Mouse (Mus musculus) adipocyte (in vitro differentiated cells): ENCODE data around the gene Lzts2.
"Not testable (repeated sequence)": the region's sequence is repeated elsewhere in the genome, so short reads cannot be mapped to it uniquely, and the experiment has no call there.

Source experiments
- DNase-seq: peaks from one replicate; pipeline ENCODE4 v3.0.0-alpha.2; 2016; ENCODE audit warnings: low spot score

Gene Lzts2

DNA sequence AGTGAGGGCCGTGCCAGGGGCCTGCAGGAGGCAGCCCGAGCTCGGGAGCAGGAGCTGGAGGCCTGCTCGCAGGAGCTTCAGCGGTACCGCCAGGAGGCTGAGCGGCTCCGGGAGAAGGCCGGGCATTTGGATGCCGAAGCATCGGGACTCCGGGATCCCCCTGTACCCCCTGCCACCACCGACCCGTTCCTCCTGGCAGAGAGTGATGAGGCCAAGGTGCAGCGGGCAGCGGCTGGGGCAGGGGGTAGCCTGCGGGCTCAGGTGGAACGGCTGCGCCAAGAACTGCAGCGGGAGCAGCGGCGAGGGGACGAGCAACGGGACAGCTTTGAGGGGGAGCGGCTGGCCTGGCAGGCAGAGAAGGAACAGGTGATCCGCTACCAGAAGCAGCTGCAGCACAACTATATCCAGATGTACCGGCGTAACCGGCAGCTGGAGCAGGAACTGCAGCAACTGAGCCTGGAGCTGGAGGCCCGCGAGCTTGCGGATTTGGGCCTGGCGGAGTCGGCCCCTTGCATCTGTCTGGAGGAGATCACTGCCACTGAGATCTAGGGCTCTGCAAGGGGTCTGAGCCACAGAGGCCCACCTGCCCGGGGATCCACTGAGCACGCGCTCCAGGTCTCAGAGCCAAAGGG is 11.8 kb downstream of the Lzts2 start:
- no peak for DNase-seq

DNA sequence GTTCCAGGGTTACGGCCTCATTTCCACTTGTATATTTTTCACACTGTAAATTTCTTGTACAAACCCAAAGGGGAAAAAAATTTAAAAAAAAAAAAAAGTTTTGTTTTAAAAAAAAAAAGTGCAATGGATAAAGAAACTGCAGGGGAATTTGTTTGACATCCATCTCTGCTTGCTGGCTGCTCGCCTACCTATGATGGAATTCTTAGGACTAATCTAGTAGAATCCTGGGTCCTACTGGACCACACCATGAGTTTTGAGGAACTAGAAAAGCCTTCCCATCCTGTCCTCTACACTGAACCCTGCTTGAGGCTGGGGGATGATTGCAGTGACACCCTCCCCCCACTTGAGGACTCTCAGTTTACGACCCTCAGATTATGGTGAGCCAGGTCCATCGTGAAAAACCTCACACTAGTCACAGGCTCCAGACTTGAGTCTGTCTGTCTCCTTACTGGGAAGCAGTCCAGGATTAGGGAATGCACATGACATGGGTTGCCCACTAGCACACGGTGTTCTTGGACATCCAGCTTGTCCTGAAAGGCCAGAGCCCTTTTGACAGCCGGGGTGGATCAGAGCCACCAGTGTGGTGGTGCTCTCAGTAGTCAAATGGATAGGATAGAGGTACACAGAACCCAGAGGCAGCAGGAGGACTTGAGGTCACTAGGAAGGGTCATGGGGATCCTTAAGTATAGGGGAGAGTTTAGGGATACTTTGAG is 12.9 kb downstream of the Lzts2 start:
- peak; percentile 84 for DNase-seq

DNA sequence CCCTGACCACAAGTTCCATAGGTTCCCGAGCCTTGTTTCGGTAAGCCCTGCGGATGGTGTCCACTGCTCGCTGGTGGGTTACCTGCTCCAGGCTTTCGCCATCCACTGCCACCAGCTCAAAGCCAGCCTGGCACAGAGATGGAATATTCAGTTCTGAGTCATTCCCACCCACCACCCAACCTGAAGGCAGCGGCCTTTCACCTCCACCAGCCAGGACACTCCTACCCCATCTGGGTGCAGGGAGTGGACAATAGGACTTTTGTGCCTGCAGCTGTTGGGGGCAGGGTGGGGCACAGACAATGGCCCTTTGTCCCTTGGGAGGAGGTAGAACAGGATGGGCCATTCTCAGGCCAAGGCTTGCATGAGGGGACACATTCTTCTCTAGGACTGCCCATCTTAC is 13.6 kb downstream of the Lzts2 start:
- DNase-seq = no peak

DNA sequence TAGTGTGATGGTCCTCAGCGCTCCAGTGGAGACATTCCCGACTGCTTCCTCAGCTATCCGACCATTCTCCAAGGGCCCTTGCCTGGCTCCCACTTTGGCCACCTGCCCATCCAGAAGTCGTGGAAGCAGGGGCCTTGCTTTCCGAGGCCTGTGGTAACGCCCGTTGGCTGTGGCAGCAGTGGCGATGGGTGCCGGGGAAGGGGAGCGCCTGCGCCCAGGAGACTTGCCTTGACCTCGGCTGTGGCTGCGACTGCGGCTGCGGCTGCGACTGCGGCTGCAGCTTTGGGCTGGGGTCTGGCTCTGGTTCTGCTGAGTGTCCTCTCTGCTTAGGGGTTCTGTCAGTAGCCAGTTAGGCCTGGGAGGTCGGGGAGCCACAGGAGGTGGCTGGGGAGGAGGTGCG is 14.5 kb downstream of the Lzts2 start:
- DNase-seq = no peak

DNA sequence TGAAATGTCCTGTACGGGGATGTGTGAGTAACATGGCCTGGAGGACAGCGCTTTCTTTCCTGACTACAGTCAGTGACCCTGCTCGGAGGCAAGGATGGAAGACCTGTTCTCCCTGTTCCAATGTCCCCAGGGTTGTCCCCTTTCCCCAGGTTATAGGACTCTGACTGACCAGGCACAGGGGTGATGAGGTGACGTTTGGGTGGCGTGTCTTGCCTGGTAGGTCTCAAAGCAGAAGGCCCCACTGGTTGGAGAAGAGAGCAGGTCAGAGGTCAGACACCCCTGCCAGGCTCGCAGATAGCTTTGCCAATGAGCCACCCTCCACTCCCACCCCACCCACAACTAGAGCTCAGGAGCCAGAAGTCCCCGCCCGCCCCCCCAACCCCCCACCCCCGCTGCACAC is 15.4 kb downstream of the Lzts2 start:
- no peak for DNase-seq

DNA sequence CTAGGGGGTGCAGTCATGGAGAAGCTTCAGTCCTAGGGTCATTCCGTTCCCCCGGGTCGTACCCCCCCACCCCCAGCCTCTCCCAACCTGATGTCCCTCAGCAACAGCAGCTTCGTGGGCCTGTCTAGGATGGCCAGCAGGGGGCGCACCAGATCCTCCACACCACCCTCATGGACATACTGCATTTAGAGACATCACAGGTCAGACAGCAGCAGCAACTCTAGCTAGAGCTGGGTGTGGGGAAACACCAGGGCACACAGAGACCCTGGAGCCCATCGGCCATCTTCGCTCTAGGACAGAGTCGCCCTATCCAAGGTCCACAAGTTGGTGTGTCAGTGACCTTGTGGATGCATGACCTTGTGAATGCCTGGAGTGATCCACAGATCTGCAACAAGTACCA is 15.9 kb downstream of the Lzts2 start:
- DNase-seq = peak; percentile 67

DNA sequence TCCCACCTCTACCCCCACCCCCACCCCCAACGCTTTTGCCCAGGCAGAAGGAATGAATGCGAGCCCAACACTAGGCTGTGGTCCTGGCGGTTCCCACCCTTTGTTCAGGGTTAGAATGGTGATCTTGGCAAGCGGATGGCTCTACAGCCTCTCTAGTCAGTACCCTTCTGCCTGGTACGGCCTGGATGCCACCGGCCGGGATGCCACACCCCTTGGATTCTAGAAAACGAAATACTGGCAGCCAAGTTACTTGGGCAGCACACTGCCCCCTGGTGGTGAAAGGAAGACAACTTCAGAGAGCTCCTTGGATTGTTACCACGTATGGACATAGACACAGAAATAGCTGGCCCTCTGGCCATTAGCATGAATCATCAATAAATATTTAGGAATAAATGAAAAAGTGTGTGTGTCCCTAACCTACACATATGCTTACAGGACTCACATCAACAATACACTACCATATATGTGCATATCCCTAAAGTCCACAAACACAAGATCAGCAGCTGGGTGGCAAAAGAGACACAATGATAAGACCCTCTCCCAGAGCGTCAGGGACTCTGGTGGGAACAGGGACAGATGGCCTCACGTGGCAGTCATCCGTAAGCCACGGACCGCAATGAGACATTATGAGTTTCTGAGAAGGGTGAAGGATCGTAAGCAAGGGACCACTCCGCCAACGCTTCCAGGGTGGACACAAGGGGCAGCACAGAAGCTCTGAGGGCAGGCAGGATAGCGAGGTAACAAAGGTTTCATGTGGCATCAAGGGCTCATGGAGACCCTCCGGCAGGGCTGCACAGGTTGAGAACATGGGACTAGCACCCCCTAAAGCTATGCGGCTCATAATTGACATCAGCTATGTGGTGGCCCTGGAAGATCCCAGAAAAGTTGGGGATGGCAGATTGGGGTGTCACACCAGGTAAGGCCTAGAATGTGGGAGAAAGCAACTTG is 16.8 kb downstream of the Lzts2 start:
- peak; percentile 98 for DNase-seq

DNA sequence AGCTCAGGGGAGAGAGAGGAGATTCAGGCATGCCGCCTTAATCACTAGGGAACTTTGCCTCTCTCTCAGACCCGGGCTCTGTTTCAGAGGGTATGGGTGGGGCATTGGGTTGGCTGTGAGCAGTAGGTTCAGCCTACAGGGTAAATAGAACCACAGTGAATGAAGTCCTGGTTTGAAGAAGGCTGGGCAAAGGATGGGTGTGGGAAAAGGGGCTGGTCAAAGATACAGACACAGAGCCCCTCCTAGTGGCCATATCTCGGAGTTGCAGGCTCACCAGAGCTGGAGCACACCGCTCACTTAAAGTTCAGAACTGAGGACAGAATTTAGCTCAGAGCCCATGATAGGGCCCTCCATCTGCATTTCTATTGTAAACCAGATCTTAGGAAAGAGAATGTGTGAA is 17.6 kb downstream of the Lzts2 start:
- DNase-seq = peak; percentile 92

DNA sequence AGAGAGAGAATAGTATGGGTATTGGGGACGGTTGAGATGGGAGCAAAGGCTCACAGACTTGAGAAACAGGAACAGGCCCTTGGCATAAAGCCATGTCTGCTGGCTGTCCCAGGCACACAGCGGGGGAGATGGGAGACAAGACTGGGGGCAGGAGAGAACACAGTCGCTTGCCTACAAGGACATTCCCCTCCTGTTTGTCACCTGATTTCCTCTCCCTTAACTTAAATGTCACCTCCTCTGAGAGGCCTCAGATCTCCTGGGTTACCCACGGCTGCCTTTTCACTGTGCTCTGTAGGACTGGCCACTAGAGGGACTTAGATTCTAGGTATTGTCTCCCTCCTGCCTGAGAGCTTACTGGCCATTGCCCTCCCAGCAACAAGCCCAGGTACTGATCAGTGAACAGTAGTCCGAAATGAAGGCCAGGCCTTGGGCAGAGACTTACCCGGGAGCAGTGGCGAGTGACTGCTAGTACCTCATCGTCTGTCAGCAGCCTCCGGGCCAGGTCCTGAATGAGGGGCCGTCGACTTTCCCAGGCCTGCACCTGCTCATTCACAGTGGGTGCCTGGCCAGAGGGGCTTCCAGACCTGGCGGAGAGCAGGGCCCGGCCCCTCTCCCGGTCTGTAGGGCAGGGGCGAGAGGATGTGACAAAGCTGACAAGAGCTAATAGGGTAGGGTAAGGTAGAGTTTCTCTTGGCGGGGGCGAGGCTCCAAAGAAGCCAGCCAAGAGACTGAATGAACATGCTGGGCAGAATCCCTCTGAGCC is 18.5 kb downstream of the Lzts2 start:
- peak; percentile 58 for DNase-seq

DNA sequence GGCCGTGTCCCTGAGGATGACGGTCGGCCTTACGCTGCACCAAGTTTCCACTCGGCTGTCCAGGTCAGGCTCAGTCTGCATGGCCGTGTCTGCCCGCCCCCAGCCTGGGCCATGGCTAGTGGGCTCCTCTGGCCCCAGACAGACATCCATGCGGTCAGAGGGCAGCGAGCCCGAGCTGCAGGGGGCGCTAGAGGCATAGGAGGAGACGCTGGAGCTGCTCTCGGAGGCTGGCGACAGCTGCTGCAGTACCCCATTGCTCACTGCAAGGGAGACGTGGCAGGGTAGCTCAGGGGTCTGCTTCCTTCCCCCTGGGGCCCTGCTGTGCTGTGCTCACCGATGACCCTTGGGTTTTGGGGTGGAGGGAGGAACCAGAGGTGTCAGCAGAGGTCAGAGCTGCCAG is 22.7 kb downstream of the Lzts2 start:
- DNase-seq = no peak

DNA sequence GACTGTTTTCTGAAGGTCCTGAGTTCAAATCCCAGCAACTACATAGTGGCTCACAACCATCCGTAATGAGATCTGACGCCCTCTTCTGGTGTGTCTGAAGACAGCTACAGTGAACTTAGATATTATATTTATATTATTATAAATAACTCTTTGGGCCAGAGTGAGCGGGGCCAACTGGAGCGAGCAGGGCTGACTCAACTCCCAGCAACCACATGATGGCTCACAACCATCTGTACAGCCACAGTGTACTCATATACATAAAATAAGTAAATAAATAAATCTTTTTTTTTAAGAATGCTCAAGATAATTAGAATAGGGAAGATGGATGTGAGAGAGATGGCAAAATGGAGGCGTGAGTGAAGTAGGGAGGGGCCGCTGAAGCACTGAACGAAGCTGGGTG is 24.0 kb downstream of the Lzts2 start:
- DNase-seq = not testable (repeated sequence)

DNA sequence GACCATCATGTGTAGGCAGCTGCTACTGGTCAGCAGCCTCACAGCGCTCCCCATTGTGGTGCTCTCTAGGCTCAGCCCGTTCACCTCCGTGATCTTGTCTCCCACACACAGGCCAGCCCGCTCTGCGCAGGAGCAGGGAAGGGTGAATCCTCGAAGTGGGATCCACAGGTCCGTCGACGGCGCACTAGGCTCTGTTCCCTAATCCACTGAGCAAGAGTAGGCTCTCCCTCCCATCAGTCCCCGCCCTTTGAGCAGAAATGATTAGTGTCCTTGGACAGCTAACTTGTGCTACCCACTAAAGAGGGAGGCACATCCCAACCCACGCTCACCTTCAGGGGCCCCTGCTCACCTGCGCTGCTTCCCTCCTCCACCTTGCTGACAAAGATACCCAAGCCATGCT is 26.0 kb downstream of the Lzts2 start:
- no peak for DNase-seq

DNA sequence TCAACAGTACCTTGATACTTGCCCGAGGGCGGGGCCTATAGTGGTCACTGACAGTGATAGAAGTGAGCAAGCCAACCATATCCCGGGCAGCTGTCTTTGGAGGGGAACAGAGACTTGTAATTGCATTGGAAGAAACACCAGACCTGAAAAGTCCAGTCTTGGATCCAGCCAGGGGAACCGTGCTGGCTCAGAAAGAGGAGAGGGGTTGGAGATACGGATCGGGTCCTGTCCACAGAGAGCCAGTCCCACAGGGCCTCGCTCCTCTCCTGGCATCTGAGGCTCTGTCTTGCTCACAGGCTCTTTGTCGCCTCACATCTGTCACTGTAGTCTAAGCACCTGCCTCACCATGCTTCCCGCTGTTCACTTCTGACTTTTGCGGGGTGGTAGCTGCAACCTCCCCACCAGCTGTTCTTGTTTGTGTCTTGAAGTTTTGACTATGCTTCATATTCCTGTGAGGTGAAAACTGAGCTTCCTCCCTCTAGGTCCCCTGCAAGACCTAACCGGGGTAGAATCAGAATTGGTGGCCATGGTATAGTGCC is 30.2 kb downstream of the Lzts2 start:
- DNase-seq = no peak

DNA sequence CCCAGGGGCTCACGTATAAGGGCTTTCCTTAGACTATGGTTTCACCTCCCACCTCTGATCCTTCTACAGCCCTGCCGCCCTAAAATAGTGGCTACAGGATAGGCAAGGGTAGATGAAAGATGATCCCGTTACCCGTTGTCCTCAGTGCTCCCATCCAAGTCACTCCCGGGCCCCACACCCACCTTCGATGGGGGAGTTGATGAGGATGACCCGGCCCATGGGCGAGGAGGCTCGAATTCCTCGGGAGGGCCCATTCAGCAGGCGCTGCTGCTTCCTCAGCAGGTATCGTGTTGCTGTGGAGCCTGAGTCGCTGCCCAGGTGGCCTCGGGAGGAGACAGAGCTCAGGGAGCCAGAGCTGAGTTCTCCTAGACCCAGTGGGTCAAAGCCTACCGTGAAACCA is 31.0 kb downstream of the Lzts2 start:
- no peak for DNase-seq

DNA sequence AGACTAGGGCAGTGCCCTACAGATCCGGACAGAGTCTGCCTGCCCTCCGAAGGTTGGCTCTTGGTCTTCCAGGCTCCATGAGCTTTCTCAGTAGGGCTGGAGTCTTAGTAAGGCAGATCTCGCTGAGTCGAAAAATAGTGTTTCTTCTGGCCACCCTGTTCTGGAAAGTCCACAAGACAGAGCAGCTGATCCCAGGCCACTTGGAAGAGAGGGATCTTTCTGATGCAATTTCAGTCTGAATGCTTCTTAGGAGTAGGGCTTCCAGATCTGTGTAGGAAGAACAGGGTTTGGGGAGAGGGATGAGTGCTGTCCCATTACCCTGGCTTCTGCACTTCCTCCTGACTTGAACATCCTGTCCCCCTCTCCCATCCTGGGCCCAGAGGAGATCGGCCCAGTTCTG is 31.4 kb downstream of the Lzts2 start, which contains the start of gene Pdzd7:
Gene Pdzd7, minus strand, starts transcription at position 67 of the 400 bp plus-strand sequence.
- DNase-seq = no peak

DNA sequence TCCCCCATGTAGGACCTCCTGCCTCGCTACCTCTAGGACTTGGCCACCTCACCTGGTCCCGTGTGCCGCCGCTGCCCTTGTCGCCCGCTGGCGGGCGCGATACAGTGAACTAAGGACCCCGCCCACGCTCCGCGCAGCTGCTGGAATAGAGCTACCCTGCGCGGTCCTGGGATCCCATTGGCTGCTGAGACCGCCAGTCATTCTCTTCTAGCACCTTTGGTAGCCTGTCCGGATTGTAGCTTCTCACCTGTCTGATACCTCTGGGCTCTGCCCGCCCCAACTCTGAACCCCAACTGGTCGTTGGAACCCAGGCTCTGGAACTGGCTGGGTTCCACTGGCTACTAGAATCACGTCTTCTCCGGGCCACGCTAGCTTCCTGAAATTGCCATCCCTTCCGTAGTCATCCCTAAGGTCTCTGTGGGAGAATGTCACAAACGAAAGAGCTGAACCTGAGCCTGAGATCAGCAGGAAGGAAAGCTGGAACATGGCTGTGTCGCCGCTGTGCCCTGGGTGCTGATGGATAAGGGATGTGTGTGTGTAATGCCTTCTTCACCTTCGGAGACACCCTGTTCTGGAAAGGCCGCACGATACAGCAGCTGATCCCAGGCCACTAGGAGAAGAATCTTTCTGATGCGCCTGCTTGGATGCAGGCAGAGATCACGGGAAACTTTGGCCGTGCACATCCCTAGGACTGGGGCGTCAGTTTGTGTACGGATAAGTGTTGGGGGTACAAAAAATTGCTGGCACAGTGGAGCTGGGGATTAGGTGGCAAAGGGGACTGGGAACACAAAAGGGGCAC is 32.5 kb downstream of the Lzts2 start:
- no peak for DNase-seq

DNA sequence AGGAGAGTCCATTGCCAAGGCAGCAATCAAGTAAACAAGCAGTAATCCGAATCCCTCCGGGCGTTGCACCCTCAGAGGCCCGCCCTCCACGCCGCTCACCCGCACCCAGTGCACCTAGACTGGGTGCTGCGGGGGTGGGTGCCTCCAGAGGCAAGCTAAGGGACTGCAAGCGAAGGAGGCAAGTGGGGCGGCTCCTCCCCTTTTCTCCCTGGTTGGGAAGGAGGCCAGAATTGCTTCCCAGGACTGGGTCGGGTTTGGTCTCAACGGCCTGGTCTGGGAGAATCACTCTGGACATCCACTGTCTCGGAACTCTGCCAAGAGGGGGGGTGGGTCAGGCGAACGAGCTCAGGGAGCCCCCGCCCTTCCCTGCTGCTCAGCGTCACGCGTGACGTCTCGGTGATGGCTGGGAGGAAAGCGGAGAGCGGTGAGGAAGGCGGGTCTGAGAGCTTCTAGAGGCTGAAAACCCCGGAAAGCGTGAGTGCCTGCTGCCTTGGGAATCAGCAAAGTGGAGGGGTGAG is 33.3 kb downstream of the Lzts2 start, which contains the start of gene Sfxn3:
Gene Sfxn3, plus strand, starts transcription at position 87 of the 518 bp plus-strand sequence.
- peak; percentile 93 for DNase-seq

DNA sequence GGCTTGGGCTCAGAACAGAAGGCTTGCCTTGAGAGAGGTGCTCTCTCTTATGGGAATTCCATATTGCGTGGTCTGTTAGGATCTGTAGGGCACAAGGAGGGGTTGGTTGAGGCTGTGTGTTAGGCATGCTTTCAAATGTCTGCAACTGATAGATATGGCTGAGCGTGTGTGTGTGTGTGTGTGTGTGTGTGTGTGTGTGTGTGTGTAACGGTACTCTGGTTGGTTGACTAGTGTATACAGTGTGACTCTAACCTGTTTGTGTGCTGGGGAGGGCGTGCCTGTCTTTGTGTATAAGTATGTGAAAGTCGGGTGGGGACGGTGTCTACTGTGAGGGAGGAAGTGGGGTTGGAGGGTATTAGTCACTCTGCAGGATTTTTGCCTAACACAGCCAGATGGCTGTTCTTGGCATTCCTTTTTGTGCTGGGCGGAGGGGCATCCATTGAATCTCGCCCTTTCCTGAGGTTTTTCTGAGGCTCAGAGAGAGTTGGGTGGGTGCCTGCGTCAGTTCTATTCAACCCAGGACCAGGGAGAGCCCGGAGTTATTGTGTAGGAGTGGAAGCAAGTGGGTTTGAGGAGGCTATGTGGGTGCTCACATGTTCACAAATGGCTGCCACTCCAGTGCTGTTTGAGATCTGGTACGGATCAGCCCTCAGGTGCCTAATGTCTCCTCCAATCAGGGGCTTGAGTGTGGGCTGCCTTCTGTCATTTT is 33.9 kb downstream of the Lzts2 start:
- no peak for DNase-seq

DNA sequence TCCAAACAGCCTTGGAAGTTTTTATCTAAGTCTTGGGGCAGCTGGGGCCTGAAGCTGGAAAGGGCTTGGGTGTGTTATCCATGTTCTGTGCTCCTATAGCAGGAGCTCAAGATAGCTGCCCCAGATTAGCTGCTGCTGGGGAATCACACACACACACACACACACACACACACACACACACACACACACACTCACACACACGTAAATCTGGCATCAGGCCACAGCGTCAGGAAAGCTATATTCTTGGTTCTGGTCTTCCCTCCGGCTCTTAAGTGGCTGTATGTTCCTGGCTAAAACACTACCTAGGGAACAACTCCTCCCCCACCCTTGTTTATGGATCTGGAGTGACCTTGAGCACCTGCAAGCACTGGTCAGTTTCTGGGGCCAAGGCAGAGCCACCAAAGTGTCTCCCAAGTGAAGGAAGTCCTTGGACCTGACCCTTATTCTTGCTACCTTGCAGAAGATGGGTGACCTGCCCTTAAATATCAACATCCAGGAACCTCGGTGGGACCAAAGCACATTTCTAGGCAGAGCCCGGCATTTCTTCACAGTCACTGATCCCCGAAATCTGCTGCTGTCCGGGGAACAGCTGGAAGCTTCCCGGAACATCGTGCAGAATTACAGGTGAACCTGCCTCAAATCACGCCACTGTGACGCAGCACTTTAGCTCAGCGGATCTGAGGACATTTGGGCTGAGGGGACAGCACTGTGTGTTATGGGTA is 34.6 kb downstream of the Lzts2 start:
- DNase-seq = no peak
